Mouse (Mus musculus): ENCODE measurements at regions not wholly inside any gene's neighbourhood (a gene's known extent, or its start where the extent isn't known, plus 50 kb on each side); places are given as distances from the start of the nearest gene placed in this dataset.

DNA sequence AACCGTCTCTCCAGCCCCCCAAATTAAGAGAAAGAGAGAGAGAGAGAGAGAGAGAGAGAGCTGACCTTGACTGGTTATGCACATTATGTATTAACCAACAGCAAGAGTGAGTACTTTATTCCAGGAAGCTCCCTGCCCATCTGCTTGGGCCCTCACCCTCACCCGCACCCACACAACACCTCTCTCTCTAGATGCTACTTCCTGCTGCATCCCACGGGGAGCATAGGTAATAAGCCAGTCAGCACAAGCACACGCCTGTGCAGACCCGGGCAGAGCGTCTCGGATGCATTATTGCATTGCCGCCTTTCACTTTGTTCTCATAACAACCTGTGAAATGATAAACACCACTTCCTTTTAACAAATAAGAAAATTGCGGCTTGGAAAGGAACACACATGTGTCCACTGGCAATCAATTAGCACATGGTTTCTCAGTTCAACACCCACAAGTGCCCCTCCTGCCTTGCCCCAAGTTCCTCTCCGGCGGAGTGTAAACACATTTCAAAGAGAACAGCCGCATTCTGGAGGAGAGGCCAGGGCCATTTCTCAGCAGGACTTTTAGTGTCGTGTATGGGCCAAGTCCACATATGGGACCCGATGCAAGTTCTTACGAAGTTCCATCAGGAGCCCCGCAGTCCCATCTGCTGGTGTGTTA is 211.7 kb downstream of the Setd4 start:
- TF ChIP-seq CTCF (IDR thresholded peaks at IDR 0.05; ENCODE audit: low read depth, low read length) = no peak
- no peak for TF ChIP-seq EP300 (IDR thresholded peaks at IDR 0.05; ENCODE audit: insufficient read depth, low read depth, low read length)
- TF ChIP-seq POLR2A (IDR thresholded peaks at IDR 0.05; ENCODE audit: insufficient read depth, low read length) = no peak
